10 mouse cellular contexts compared by ENCODE assay signal in genomic region chr6:112108651-112109050, GRCm38 (mm10).
A peak's percentile ranks its signal among the peaks of the same experiment; 100 is the strongest.
DNase-seq lines count a peak whose midpoint lies in the region; ATAC-seq lines count a peak whose summit lies in the region.
"Had no signal": no experiment of that assay in that cellular context is flagged by ENCODE, and none has a peak within 500 bp of the region (broad histone marks: within the 10 kb centered on the region; RNA-seq: fewer than 3 reads in every experiment).

No protein-coding gene starts in this region.

- H3K4me3 ChIP-seq in liver, embryonic 11.5 days (ENCODE audit: low read depth, low read length) = no peak overlapping the region
- H3K4me3 ChIP-seq: erythroblast, embryonic 14.5 days; midbrain, embryonic 10.5 days had no signal

- H3K27ac ChIP-seq in liver, embryonic 11.5 days (ENCODE audit: low read depth, low read length) = no peak overlapping the region
- H3K27ac ChIP-seq: midbrain, embryonic 10.5 days had no signal

- H3K4me2 ChIP-seq in liver, embryonic 11.5 days = no peak overlapping the region

- DNase-seq in ovary, postnatal 36 days (ENCODE audit: low spot score) = peak; percentile 8
- DNase-seq in ovary, postnatal 14 days (ENCODE audit: low spot score) = no peak
- peak; percentile 68 to 89 for DNase-seq in frontal cortex, postnatal 36 days (ENCODE audit: low spot score in 2 of 2)
- DNase-seq in left cerebral cortex, postnatal 25 days (ENCODE audit: low spot score in 2 of 2) = peak; percentile 70 to 94
- DNase-seq in retina, postnatal 1 day = no peak
- DNase-seq in spleen, postnatal 4 days (ENCODE audit: low spot score in 2 of 2) = no peak
- no peak for DNase-seq in liver, embryonic 11.5 days (ENCODE audit: low spot score)
- DNase-seq: thymus, postnatal 36 days had no signal

- H3K36me3 ChIP-seq in liver, embryonic 11.5 days (ENCODE audit: control insufficient read depth, insufficient read depth, low read length) = no peaks in the 10 kb centered on the region
- H3K36me3 ChIP-seq: midbrain, embryonic 10.5 days had no signal

- H3K27me3 ChIP-seq in liver, embryonic 11.5 days (replicated peaks; ENCODE audit: control insufficient read depth, insufficient read depth, low read length) = no peaks in the 10 kb centered on the region

- no peaks in the 10 kb centered on the region for H3K4me1 ChIP-seq in liver, embryonic 11.5 days (replicated peaks; ENCODE audit: control insufficient read depth, insufficient read depth, low read length)
- H3K4me1 ChIP-seq: midbrain, embryonic 10.5 days had no signal

- intact Hi-C loops in left cerebral cortex, postnatal 25 days (cut with DNase I) = no loop called here

- no peaks in the 10 kb centered on the region for H3K9me3 ChIP-seq in liver, embryonic 11.5 days (ENCODE audit: control insufficient read depth, low read length)
- H3K9me3 ChIP-seq: midbrain, embryonic 10.5 days had no signal

- 88% methylated on average over 13 of the region's 13 CpGs for WGBS in liver, embryonic 11.5 days

- no peak overlapping the region for H3K9ac ChIP-seq in liver, embryonic 11.5 days (ENCODE audit: low read depth, low read length)

- no peak for ATAC-seq in liver, embryonic 11.5 days (replicated peaks; ENCODE audit: low FRiP score)

Comparison
In these comparisons a context has a peak if more than half of its experiments do, and no peak if none do; other contexts are left out.
1. DNase-seq: peak in ovary, postnatal 36 days (single experiment), frontal cortex, postnatal 36 days (2 of 2) and left cerebral cortex, postnatal 25 days (2 of 2); none in ovary, postnatal 14 days (single experiment), retina, postnatal 1 day (single experiment), spleen, postnatal 4 days (0 of 2) and liver, embryonic 11.5 days (single experiment).